Mouse (Mus musculus): ENCODE results near the gene Rtel1. TPM values are rescaled to one million over a fixed set of nuclear protein-coding genes. Genes with fewer than 3 reads are reported as not detected.

Rtel1 gene
- total RNA-seq (2021) = 10 to 100 TPM; 26.1 to 38.5 TPM
- long read RNA-seq, experiment 1, full-length matches to known transcripts = 3 of 13 reads
- long read RNA-seq, experiment 1, partial matches to known transcripts = 1 of 13 reads
- long read RNA-seq, experiment 1, other reads (novel, unspliced or antisense) = 9 of 13 reads
- long read RNA-seq, experiment 2, full-length matches to known transcripts = 1 of 13 reads
- long read RNA-seq, experiment 2, partial matches to known transcripts = 2 of 13 reads
- long read RNA-seq, experiment 2, other reads (novel, unspliced or antisense) = 10 of 13 reads

DNA sequence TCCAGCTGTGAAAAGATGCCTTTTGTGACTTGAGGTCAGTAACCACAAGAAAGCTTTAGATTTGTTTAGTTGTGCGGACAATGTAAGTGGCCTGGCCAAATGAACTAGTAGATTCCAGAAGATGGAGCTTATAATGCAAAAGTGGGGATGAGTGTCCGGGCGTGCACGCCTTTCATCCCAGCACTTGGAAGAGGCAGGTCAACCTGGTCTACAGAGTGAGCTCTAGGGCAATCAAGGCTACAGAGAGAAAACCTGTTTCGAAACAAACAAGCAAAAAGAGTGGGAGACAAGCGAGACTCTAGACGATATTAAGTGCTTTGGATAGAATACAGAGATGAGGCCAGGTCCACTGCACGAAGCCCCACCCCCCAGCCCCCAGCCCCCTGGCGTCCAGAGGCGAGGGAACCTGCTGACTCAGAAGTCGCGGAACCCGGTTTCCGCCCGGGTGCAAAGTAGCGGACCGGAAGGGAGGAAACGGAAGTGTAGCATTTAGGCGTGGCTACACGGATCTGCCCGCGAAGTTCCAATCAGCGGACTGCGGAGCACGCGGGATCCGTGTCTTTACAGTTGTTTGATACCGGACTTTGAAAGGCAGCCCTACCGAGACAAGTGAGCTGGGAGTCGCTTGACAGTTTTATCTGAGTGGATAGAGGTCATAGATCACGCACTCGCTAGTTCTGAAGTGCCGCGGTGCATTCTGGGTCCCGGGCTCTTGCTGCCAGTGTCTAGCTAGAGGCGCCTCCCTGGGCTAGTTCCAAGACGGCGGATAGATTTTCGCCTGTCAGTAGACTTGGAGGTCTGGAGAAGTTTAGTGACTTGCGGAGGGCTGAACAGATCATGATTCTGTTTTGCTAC lies at the start of gene Rtel1:
Rtel1 (plus strand) TSS at position 492 of the 855 bp plus-strand sequence.
- Histone ChIP-seq H3K27ac (peak within 1 kb of the TSS; percentile 77), H3K4me3 (peak within 1 kb of the TSS; percentile 66)
- TF ChIP-seq CTCF (IDR thresholded peaks at IDR 0.05) = peak; percentile 34
- peak; percentile 76 to 80 for DNase-seq (ENCODE audit: extremely low spot score in 1 of 2, low spot score in 2 of 2)
- intact Hi-C loops (cut with DNase I) = loop anchor here (1.0 kb wide), 1 partner anchor 132 kb away; the partner anchor contains the start of gene Ppdpf

DNA sequence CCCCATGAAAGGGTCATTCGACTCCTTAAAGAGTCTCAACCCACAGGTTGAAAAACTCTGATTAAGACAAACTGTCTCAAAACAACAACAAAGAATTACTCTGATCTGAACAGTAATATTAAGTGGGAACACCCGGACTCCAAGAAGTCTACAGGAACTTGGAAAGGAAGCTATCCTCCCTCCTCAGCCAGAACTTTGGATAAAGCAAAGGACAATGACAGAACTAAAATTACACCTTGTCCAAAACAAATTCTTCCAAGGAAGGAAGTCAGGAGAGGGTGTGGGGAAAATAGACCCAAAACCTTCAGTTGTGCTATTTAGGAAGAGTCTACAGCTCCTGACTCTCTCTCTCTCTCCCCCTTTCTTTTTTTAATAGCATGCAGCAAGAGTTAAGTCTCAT lies 47.4 kb upstream of the Rtel1 start:
- no peak for TF ChIP-seq CTCF (IDR thresholded peaks at IDR 0.05)
- intact Hi-C loops (cut with DNase I) = loop anchor here (5.0 kb wide), 1 partner anchor 85 kb away; the partner anchor contains the start of gene Ppdpf

DNA sequence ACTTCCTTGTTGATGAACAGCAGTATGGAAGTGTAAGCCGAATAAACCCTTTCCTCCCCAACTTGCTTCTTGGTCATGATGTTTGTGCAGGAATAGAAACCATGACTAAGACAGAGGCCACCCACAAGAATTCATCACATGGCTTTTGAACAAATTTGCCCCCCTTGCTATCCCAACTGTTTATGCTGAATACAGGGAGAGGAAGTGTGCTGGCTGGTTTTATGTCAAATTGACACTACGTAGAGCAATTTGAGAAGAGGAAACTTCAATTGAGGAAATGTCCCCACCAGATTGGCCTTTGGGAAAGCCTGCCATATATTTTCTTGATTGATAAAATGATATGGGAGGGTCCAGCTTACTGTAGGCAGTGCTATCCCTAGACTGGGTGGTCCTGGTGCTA lies 45.7 kb upstream of the Rtel1 start:
- DNase-seq (ENCODE audit: extremely low spot score in 1 of 2, low spot score in 2 of 2) = no peak

More for the DNA sequence above, 47.4 kb upstream of the Rtel1 start:
- Histone ChIP-seq H3K27ac (no peak overlapping the region), H3K4me3 (no peak overlapping the region)
- DNase-seq (ENCODE audit: extremely low spot score in 1 of 2, low spot score in 2 of 2) = no peak

DNA sequence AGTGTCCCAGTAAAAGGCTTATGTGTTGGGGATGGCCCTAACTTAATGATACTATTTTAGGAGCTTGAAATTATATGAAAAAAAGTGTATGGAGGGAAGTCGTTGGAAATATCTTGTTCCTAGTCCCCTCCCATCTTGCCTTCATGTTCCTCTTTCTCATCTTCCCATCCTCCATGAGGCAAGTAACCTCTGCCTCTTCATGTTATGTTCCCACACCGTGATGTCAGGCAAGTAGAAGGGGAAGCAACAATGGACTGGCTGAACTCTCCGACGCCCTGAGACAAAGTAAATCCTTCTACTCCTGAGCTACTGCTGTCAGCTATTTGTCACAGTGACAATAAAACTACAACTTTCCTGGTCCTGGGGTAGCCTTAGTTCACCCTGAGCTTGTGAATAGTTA lies 44.9 kb upstream of the Rtel1 start:
- H3K27ac ChIP-seq = no peak overlapping the region
- TF ChIP-seq CTCF (IDR thresholded peaks at IDR 0.05) = no peak
- intact Hi-C loops (cut with DNase I) = loop anchor here (5.0 kb wide), 1 partner anchor 87 kb away; the partner anchor contains the start of gene Ppdpf
- DNase-seq (ENCODE audit: extremely low spot score in 1 of 2, low spot score in 2 of 2) = no peak
- H3K4me3 ChIP-seq = no peak overlapping the region

More for the DNA sequence above, 45.7 kb upstream of the Rtel1 start:
- H3K4me3 ChIP-seq = no peak overlapping the region
- H3K27ac ChIP-seq = no peak overlapping the region
- TF ChIP-seq CTCF (IDR thresholded peaks at IDR 0.05) = no peak
- intact Hi-C loops (cut with DNase I) = loop anchor here (5.0 kb wide), 1 partner anchor 87 kb away; the partner anchor contains the start of gene Ppdpf

DNA sequence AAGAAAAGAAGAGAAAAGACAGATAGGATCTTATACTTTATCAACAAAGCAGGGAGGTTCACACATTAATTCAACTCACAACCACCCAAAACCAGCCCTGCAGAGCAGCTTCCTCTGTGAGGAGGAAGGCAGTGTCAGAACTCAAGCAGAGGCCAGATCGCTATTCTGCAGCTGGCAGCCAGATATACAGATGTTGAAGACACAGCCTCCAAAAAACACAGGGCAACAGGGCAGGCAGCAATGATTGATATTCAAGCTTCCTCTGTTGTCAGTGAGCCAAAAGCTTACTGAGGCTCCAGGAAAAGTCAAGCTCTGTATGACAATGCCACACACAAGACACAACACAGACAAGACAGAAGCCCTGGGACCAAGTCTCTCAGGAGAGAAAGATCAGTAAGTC lies 42.8 kb upstream of the Rtel1 start:
- no peak for TF ChIP-seq CTCF (IDR thresholded peaks at IDR 0.05)
- DNase-seq (ENCODE audit: extremely low spot score in 1 of 2, low spot score in 2 of 2) = no peak
- Histone ChIP-seq H3K27ac (no peak overlapping the region), H3K4me3 (no peak overlapping the region)
- intact Hi-C loops (cut with DNase I) = no loop called here

DNA sequence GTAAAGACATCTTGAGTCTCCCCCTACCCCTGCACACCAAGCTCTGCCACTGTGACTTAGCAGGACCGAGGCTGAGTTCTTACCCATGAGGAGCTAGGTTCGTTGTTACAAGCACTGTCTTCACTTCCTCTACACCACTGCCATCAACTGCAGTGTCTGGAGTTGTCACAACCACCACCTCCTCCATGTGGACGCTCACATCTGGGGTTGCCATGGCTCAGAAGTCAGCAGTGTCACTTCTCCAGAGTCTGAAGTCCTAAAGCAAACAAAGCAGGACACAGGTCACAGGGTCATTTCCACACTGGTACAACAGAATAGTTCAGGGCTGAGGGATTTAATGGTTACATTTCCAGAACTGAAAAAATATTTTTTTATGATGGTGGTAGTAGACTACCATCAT lies 41.7 kb upstream of the Rtel1 start:
- Histone ChIP-seq H3K4me3 (no peak overlapping the region), H3K27ac (no peak overlapping the region)
- intact Hi-C loops (cut with DNase I) = no loop called here
- no peak for DNase-seq (ENCODE audit: extremely low spot score in 1 of 2, low spot score in 2 of 2)
- TF ChIP-seq CTCF (IDR thresholded peaks at IDR 0.05) = no peak

DNA sequence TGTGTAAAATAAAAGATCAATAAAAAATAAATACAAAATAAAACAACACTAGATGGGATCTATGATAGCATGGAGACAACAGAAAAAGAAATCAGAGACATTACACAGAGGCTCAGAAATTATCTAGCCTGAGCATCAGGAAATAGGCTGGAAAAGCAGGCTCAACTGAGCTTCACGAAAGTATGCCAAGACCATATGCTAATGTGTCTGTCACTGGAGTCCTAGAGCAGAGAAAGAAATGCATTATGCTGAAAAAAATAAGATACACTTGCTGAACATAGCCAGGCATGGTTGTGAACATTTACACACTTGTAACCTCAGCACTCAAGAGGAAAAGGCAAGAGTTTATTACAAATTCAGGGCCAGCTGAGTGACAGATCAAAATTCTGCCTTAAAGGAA lies 39.6 kb upstream of the Rtel1 start:
- no peak overlapping the region for H3K4me3 ChIP-seq
- no peak overlapping the region for H3K27ac ChIP-seq
- intact Hi-C loops (cut with DNase I) = no loop called here
- no peak for DNase-seq (ENCODE audit: extremely low spot score in 1 of 2, low spot score in 2 of 2)
- no peak for TF ChIP-seq CTCF (IDR thresholded peaks at IDR 0.05)

DNA sequence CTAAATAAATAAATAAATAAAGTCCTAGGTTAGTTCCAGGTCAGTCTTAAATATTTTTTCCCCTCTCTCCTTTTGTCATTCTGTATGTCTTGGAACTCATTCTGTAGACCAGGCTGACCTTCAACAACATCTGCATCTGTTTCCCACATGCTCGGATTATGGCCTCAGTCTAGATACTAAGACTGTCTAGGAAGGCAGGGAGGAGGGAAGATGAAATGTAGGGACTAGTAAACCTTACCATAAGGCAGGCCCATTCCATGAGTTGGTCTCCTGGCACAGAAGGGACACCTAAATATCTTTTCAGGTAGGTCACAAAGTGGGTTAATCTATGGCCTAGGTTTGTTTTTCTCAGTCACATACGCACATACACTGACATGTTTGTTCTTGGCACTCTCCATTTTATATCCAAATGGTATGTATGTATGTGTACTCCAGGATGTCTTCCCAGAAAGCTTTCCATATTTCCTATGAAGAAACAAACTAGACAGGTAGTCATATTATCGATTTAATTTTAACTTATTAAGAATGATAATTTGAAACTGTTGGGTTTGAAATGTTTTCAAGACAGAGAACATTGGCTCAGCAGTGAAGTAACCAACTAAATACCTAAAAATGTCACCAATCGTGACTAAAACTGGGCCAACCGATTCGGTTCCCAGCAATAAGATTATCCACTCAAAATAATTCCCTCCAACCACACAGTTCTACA lies 32.8 kb upstream of the Rtel1 start:
- H3K27ac ChIP-seq = peak overlapping the region; percentile 99
- no peak for TF ChIP-seq CTCF (IDR thresholded peaks at IDR 0.05)
- DNase-seq (ENCODE audit: extremely low spot score in 1 of 2, low spot score in 2 of 2) = no peak
- intact Hi-C loops (cut with DNase I) = loop anchor here (2.0 kb wide), 1 partner anchor 100 kb away; the partner anchor contains the start of gene Ppdpf
- H3K4me3 ChIP-seq = peak overlapping the region; percentile 92

DNA sequence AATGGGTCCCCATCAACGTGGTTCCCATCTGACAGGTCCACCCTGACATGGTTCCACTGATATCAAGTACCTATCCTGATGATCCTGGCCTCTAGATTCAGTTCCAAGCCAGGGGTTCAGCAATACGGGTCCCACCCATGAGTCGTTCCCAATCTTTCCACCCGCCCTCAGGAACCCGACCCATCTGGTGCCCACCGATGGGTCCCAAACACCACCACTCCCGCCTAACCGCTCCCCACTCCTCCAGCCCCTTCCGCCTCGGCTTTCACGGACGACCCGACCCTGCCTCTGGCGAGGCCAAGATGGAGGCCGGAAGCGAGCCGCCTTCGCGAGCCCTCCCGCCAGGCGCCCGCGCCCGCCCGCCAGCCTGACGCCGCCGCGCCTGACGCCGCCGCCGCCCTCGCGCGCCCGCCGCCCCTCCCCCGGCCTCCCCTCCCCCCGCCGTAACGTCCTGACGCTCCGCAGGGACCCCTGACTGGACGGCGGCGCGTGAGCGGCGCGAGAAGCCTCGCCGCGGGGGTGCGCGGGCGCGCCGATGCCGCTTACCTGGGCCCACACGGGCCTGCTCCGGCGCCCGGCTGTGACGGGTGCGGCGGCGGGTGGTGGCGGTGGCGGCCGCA lies 32.1 kb upstream of the Rtel1 start:
- intact Hi-C loops (cut with DNase I) = loop anchor here (2.0 kb wide), 1 partner anchor 101 kb away; the partner anchor contains the start of gene Ppdpf
- Histone ChIP-seq H3K27ac (peak overlapping the region; percentile 99), H3K4me3 (peak overlapping the region; percentile 92)
- no peak for TF ChIP-seq CTCF (IDR thresholded peaks at IDR 0.05)
- peak; percentile 78 to 82 for DNase-seq (ENCODE audit: extremely low spot score in 1 of 2, low spot score in 2 of 2)

DNA sequence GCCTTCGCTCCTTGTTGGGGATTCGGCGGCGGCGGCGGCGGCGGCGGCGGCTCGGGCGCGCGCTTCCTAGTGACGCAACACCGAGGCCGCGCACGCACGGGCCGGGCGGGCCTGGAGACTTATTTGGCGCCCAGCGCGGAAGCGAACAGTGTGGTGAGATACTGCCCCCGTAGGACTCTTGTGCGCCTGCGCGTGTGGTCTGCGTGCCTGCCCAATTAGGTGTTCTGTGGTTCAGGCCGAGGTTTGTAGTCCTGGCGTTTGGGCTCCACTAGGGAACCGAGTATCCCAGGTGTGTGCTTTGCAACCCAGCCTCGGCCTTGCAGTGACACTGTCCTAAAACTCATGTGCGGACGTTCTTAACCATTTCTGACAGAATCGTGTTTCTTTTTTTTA lies 31.6 kb upstream of the Rtel1 start, which contains the start of gene Gmeb2:
Gmeb2 (minus strand) TSS at position 78 of the 393 bp plus-strand sequence.
- Histone ChIP-seq H3K27ac (peak within 1 kb of the TSS; percentile 99), H3K4me3 (peak within 1 kb of the TSS; percentile 92)
- TF ChIP-seq CTCF (IDR thresholded peaks at IDR 0.05) = peak; percentile 46
- peak; percentile 89 to 92 for DNase-seq (ENCODE audit: extremely low spot score in 1 of 2, low spot score in 2 of 2)
- intact Hi-C loops (cut with DNase I) = loop anchor here (2.0 kb wide), 1 partner anchor 101 kb away; the partner anchor contains the start of gene Ppdpf

DNA sequence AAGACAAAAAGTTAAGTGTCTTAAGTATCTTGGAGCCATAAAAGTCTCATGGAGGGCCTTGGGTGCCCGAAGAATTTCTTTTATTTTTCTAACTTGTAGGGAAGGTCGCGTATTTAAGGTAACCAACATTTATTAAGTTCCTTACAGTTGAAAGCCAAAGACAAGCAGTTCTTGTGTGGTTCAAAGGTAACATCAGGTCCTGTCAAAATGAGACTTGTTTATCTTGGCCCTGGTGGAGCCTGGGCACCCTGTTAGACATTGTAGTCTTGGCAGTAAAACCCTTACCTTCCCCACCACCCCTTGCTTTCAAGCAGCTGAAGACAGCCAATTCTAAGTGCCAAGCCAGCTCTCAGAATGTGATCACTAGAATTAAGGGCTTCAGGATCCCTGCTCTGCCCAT lies 30.8 kb upstream of the Rtel1 start:
- TF ChIP-seq CTCF (IDR thresholded peaks at IDR 0.05) = no peak
- DNase-seq (ENCODE audit: extremely low spot score in 1 of 2, low spot score in 2 of 2) = no peak
- intact Hi-C loops (cut with DNase I) = no loop called here
- H3K4me3 ChIP-seq = peak overlapping the region; percentile 92
- H3K27ac ChIP-seq = no peak overlapping the region

All from left cerebral cortex, adult 2 months (tissue).